Mouse (Mus musculus) cerebellum, adult 11-12 months (tissue): ENCODE measurements around the gene Tmem143.

ENCODE experiments used
- DNase-seq: peaks from one replicate; pipeline ENCODE4 v3.0.0; 2022

Tmem143 gene

DNA sequence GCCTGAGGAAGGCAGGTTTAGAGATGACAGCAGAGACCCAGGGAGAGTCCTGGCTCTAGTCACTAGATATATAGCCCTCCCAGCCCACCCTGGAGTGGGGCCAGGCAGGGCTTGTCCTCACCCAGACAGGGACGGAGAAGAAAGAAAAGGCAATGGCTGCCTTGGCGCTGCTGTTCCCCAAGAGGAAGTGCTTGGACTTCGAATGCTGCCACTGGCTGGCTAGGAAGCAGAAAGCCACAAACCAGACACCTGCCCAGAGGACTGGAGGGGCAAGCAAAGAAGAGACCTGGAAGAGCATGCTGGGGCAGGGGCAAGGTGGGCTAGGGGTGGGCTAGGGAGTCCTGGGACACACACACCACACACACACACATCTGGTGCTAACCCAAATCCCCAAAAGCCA is 9.5 kb upstream of the Tmem143 start:
- DNase-seq = no peak

DNA sequence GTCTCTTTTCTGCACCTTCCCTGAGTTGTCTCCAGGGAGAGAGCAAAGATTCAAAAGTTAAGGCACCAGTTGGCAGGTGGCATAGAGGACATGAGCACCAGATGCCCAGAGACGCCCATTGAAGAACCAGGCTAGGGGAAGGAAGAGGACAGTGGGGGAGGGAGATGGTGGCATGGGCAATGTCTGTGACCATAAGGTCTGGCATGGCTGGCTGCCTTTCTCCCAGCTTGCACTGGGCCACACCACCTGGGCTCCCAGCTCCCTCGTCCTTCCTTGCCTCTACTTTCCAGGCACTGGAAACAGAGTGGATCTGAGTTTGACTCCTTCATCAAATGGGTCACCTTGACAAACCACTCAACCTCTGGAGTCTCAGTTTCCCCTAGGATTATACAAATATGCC is 4.1 kb upstream of the Tmem143 start:
- DNase-seq = no peak

DNA sequence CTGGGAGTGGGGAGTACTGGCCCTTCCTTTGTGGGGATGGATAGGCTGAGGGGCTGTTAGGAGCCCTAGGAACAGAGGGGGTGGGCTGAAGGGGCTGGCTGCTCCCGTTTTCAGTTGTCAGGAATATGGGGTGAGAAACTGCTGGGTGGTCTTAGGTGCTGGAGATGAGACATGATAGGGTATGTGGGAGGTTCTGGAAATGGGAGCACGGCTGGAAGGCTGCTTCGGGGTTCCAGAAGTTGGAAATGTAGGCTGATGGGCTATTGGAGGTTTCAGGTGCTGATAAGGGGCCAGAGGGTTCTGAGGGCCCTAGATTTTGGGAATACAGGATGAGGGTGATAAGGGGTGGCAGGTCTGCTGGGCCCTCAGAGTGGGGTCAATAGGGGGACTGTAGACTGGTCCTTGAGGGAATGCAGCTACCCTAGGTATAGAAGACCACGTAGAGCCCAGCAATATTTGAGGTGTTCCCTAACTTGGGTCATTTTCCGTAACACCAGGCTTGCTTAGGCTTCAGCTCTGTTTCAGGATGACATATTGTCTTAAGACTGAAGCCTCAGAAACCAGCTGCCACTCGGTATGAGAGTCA is 717 bp upstream of the Tmem143 start:
- peak; percentile 33 for DNase-seq

DNA sequence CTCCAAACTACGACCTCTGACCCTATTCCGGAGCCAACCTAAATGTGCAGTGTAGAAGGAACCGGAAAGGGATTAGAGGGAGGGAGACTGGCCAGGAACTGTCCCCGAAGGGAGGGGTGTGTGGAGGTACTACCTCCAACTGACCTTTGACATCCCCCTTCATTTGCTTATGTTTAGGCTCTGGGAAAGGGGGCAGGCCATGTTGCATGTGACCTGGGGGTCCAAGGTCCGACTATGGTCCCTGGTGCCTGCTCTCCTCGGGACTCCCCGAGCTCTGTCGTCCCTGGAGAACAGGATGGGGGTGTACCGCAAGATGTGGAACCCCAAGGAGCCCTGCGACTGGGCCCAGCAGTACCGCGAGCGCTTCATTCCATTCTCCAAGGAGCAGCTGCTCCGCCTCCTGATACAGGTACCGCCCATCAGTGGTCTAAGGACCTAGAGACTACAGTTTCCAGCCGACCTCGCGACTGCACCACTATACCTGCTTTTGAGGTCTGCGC is 567 bp downstream of the Tmem143 start:
- no peak for DNase-seq

DNA sequence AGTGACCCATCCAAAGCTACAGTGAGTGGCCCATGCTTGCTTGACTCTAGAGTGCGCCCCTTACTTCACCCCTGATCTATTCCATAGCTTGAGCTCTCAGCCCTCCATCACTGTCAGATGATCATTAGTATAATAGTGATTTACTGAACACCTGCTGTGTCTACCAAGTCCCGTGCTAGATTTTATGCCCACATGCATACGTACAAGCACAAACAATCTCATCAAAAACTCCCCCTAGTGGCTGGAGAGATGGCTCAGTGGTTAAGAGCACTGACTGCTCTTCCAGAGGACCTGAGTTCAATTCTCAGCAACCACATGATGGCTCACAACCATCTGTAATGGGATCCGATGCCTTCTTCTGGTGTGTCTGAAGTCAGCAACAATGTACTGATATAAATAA is 1.4 kb downstream of the Tmem143 start:
- DNase-seq = peak; percentile 36

DNA sequence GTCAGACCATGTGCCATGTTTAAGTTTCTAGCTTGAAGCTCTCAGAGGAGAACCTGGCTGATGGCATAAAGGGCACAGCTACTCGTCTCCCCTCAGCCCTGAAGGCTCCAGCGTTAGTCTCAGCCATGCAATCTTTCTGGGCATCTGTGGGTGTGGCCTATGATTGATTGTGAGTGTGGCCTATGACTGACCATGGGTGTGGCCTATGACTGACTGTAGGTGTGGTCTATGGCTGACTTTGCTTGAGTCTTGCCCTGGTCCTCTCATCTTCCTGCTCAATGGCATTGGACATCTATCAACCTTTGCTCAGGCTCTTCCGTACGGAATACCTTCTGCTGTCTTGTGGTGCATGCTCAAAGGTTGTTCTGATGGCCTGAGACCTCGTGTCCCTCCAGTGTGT is 4.8 kb downstream of the Tmem143 start:
- DNase-seq = no peak

DNA sequence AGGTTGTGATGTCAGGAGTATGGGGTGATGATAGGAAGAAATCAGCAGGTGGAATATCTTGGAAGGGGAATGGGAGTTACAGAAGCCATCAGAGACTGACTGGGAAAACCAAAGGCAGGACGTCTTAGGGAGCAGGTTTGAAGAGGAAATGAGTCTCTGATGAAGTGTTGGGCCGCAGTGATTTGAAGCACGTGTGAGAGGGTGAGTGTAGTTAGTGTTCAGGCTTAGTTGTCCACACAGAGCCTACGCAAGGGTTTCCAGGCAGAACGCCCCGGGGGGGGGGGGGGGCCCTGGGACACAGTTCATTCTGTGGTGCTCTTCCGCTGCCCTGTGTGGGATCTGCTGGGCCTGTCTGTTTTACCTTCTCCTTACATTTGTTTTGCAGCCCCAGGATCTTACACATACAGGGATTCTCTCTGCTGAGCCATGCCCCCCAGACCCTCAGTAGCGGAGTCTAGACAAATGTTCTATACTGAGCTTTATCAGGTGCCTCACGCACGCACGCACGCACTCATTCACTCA is 5.8 kb downstream of the Tmem143 start:
- DNase-seq = no peak

DNA sequence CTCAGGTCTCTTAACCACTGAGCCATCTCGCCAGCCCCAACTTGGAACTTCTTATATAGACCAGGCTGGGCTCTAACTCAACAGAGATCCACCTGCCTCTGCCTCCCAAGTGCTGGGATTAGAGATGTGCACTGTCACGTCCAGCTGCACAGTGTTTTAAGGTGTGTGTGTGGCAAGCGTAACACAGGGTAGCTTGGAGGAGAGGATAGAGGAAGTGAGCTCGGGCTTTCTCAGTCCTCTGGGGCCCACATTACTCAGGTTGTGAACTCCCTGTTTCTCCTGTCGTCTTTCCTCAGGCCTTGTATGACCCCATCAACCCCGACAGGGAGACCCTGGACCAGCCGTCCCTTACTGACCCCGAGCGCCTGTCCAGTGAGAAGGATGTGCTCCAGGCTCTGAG is 9.9 kb downstream of the Tmem143 start:
- no peak for DNase-seq

DNA sequence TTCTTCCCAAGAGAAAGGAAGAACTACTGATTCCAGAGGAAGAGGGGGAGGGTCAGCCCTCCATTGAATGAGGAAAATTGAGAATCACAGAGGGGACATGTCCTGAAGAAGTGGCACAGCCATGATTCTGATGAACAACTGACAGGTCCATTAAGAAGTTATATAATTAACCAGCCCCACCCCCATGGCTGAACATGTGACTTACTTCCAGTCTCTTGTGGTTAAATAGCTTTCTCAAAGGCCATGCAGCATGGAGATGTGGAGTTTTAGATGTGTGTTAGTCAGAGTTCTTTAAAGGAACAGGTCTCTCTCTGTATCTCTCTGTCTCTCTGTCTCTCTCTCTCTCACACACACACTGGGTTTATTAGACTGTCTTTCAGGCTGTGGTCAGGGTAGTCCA is 11.6 kb downstream of the Tmem143 start:
- no peak for DNase-seq

DNA sequence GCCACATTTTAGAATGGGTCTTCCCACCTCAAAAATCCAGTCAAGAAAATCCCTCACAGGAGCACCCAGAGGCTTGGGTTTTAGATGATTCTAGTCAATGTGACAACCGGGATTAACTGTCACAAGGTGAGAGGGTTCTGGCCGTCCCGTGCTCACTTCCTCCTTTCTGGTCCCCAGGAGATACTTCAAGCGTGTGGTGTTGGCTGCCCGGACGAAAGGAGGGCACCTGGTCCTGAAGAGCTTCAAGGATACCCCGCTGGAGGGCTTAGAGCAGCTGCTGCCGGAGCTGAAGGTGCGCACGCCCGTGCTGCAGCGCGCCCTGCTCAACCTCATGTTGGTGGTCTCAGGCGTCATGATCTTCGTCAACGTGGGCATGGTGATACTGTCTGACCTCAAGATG is 12.4 kb downstream of the Tmem143 start:
- DNase-seq = no peak

DNA sequence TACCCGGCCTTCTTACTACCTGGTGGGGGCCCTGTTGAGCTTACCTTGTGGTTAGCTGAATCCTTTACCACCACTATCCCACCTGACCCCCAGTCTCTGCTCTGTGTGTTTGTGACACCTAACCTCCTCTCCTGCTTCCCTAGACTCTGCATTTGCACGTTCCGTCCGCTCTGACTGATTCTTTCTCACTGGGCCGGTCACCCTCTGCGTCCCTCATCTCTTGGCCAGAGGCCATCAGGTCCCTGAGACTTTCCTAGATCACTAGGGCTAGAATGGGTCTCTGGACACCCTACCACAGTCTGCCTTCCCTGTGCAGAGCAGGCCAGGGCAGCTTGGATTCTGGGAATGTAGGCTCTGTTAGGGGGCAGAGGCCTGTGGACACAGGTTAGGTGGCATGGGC is 17.3 kb downstream of the Tmem143 start:
- DNase-seq = no peak

DNA sequence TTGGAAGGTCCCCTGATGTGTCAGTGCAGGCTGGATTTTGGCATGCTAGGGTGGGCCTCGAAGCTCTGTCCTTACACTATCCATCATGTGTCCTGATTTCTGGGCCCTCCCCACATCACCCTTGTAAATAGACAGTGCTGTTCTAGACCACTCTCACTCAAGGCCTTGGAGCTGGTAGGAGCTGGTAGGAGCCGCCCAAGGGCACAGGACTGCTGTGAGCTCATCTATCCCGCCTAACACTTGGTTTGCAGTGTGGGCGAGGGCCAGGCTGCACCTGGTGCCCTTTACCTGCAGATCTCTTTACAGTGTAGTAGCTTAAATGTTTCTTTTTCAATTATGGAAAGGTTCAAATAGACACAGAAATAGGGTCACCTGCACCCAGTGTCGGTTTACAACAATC is 18.3 kb downstream of the Tmem143 start:
- no peak for DNase-seq

DNA sequence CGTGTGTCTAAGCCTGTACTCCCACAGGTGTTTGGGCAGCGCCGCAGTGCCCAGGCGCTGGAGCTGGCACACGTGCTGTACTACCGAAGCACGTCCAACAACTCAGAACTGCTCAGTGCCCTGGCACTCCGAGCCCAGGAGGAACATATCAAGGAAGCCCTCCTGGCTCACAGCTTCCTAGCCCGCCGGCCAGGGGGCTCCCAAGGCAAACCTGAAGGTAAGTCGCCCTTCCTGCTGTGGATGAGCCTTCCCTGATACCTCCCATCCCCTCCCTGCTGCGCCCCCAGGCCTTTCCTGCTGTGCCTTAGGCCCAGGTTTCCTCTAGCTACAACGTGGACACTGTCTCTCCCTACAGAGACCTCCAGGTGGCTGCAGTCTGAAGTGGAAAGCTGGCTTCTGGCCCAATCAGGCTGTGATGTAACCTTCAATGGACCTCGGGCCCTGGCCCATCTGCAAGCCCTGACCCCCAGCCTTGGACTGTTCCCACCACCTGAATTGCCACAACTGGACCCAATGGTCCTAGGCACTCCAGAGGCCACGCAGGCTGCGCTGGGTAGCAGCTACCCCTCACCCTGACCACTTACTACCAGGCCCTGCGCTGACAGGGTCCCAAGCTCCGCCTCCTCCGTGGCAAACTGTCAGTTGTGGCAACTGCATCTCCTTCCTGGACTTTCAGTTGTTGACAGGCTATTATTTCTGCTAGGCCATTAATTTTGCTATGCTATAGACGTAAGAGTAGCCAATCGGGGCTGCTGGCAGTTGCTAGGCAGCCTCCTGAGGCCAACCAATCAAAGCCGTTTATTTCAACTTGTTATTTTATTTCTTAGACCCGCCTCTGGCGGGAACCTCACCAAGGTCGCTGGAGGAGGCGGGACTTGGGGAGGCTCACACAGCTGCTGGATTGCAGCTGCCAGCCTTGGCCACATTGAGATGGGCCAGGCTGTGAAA is 19.6 kb downstream of the Tmem143 start:
- no peak for DNase-seq

DNA sequence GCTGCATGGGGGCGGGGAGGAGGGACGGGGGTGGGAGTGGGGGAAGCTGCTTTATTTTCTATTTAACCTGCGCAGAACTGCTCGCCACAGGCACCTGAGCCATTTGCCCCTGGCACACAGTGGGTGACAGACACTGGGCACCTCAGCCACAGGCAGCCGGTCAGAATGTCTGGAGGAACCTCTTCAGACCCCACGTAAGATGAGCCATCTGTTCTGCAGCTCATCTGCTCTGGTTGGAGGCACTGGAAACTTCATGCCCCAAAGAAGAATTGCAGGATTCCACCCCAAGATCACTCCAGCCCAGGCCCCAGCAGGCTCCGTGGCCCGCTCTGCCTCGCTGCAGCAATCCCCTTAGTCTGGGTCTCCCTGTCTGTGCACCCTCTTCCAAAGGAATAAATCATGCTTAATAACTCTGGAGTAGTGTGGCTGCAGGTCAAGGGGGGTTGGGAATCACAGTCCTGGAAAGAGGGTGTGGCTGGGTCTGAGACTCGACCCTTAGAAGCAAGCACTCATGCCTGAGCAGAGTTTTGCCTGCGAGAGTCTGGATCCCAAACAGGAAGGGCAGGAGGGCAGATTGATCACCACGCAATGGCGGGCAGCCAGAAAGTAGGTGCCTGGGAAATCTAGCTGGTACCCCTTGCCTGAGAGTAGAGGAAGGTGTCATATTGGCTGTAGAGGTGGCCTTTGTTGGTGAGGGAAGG is 20.4 kb downstream of the Tmem143 start:
- DNase-seq = no peak

DNA sequence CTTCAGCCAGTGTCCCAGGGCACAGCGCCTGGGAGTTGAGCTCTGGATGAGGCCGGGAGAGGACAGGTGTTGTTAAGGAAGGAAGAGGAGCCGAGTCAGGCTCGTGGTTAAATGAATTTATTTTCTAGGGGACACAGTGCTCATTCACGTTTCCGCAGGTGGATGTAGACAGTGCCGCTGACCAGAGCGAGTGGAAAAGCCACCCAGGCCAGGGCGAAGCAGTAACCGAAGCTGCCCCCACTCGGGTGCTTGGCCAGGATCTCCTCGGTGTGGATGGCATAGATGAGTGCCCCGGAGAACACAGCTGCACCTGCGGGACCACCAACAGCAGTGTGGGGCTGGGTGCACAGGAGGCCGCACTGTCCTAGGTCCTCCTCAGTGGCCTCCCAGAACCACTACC is 21.2 kb downstream of the Tmem143 start:
- no peak for DNase-seq

DNA sequence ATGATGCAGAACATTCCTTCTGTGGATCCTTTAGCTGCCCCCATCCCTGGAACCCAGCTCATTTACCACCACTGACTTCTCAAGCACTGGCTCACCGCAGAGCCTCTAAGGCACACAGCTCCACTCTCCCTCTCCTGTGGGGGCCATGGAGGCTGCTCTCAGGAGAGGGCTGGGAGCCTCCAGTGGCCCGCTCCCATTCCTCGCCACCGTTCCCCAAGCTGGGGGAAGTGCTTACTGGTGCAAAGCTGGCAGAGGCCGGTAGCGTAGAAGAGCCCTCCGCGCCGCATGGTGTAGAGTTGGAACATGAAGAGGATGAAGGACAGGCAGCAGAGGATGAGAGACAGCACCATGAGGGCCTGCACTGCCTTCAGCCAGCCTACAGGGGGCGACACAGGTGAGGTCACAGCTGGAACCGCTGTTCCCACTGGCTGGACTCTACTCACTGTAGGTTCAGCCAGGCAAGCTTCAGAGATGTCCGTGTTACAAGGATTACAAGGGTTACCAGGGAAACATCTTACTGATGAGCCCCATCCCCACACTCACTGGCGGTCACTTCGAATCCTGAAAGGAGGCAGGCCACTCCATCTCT is 22.4 kb downstream of the Tmem143 start:
- no peak for DNase-seq

DNA sequence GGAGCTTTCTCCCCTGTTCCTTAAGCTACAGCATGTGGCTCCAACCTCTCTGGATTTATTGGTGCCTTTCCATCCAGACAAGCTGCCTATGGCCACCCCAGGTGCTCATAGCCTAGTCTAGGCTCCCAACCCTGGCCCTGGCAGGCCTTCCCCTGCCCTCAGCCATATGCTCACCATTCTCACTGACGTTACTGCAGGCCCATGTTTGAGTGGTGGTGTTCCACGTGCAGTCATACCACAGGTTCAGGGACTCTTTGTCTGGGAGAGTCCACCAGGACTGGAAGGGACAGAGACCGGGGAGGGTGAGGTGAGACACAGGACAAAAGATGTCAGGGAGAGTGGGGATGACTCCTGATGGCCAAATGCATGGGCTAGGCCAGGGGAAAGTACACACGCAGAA is 23.0 kb downstream of the Tmem143 start:
- DNase-seq = no peak

DNA sequence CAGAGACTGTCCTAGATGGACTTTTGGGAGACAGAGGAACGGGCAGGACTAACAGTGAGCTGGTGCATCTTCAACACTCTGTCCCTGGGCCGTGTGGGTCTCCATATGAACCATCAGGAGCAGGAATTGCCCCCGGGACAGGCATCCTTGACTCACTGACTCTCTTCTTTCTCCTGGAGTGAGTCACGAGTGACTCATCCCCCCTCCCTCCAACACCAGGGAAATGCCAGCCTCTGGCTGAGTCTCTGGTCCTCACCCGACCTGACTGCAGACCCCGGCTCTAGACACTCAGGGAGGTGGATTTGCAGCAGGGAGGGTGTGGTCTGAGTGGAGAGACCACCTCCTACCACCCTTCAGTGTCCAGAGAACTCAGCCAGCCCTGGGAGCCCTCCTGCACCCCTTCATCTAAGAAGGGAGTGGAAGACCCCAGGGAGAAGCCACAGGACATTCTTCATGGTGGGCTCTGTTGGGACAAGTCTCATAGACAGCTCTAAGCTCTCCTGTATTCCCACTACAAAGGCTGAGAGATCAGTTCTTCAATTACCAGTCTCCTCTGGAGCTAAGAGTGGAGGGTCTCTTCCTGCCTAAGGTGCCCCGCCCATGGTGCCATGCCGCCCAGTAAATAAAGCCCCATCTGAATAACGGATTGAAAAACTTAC is 24.0 kb downstream of the Tmem143 start:
- DNase-seq = no peak

DNA sequence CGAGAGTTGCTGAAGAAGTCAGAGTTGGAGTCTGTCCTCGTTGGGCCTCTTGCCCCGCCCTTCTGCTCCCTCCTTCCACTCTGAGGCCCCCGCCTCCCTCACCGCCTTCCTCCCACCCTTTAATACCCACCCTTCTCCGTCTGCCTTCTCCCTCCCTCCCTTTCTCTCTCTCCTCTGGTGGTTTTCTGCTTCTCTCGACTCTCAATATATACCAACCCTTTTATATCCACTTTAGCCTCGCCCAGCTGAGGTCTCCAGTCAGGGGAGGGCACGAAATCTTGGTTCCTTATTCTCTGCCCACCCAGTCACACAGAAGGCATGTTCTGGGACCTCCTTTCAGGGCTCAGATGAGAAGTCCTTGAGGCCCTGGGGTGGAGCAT is 24.5 kb downstream of the Tmem143 start, which contains the start of gene Emp3:
TSS of gene Emp3 (minus strand) at position 163 of the 380 bp plus-strand sequence.
- no peak for DNase-seq

DNA sequence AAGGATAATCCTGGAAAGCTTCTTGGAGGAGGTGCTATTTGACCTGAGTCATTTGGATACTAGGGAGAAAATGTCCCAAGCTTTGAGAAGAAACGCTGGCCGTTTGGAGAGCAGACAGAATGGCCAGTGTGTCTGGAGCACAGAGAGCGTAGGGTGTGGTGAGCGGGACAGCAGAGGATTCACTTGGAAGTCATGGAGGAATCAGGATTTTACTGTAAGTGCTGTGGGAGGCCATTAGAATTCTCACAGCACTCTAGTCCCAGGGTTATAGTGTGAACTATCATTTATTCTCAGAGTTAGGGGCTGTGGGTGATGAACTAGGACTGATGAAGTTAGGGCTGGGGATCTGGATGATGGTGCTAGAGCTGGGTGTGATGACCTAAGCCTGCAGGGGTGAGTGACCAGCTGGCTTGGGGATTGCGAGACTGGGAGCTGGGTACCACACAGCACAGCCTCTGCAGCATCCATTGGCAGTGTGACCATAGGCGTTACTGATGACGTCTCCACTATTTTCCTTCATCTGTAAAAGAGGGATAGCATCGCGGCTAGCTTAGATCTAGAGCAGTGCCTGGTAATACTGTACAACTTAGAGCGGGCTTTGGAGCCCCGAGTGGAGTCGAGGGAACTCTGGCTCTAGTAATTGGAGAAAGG is 25.3 kb downstream of the Tmem143 start:
- DNase-seq = no peak

DNA sequence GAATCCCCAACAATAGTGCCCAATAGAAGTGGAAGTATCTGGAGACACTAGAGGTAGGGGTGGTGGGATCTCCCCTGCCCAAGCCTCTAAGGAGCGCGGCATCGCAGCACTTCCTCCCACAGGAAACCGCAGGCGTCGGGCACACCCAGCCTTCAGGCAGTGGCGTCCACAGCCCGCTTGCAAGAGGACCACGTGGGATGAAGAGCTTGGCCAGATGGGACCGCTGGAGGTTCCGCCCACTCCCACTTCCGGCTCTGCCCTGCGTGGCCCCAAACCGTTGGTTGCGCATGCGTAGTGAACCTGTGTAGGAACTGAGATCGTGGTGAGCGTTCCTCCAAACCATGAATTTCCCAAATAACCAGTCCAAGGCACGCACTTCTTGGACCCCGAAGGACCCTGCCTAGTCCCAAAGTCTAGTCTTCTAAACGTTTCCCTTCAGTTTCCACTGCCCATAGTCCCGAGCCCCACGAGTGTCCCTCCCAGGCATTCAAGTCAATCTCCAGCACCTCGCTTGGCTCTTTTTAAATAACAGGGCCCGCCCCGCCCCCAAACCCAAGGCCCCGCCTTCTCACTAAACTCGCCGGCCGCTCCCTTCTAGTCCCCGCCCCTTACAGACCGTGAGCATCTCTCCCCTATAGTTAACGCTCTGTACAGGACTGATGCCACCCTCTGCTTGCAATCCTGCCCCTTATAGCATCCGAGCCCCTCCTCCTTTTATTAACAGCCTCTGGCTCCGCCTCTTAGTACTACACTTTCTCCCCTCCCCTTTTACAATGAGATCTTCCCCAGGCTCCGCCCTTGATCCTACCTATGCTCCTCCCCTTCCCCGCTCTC is 26.4 kb downstream of the Tmem143 start:
- DNase-seq = peak; percentile 86
